Mouse (Mus musculus): ENCODE results near the gene Col9a1.

DNA sequence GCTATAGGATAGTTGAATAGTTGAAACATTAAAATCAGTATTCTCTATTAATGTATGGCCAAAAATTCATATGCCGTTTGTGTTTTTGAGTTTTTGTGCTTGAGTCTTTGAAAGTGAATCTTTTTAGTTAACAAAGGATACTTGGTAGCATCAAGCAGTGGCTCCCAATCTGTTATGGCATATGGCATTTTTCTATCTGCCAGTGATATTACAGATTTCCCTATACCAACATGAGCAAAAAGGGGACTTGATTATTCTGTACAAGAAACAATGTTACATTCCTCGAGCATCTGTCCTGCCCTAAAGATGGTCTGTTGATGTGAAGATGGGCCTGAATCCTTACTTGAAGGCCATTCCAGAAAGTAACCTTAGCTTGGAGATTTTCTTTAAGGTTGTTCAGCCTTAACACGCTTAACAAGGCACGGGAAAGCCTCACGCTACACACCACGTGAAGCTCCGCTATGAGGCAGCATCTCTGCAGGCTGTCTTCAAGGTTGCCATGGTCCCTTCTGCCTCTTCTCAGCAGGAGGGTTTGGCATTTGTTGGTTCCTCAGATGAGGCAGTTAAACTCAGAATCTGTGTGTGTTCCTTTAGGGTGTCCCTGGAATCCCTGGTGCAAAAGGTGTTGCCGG is 45.7 kb downstream of the Col9a1 start:
- TF ChIP-seq POLR2A (IDR thresholded peaks at IDR 0.05; ENCODE audit: low read depth, low read length) (no peak), CTCF (IDR thresholded peaks at IDR 0.05; ENCODE audit: borderline replicate concordance, insufficient read depth, low read length) (no peak)
